Mouse (Mus musculus) G1E (cell line): ENCODE measurements around the gene Oxgr1. TPM values are rescaled to one million over a fixed set of nuclear protein-coding genes. Genes with fewer than 3 reads are reported as not detected.
"Not testable (repeated sequence)": the region's sequence is repeated elsewhere in the genome, so short reads cannot be mapped to it uniquely, and the experiment has no call there.

Source experiments
- ATAC-seq: 2 replicates; pipeline ENCODE4 v1.8.0; 2016; ENCODE audit warnings: mild to moderate bottlenecking; ENCODE audit not compliant: insufficient number of reproducible peaks, poor library complexity, low FRiP score, severe bottlenecking; ENCODE audit errors: extremely low read depth
- DNase-seq: peaks from one replicate; pipeline ENCODE4 v3.0.0; 2012; ENCODE audit warnings: low spot score
- H3K27me3 ChIP-seq: 2 replicates; pipeline ENCODE4 v1.6.1; 2012; ENCODE audit warnings: mild to moderate bottlenecking, low read length, inconsistent platforms; ENCODE audit not compliant: insufficient read depth
- H3K36me3 ChIP-seq: replicated peaks from 2 replicates; pipeline ENCODE3; 2012; ENCODE audit warnings: mild to moderate bottlenecking, inconsistent platforms
- H3K4me1 ChIP-seq: 2 replicates; pipeline ENCODE4 v1.6.1; 2012; ENCODE audit warnings: low read depth, low read length, inconsistent platforms, mixed read lengths; ENCODE audit not compliant: insufficient read depth
- H3K4me3 ChIP-seq: 2 replicates; pipeline ENCODE4 v1.5.1; 2012; ENCODE audit warnings: low read depth, mild to moderate bottlenecking, inconsistent platforms, low read length, moderate library complexity, mixed read lengths
- H3K9me3 ChIP-seq: replicated peaks from 2 replicates; pipeline ENCODE4 v1.6.1; 2012; ENCODE audit warnings: inconsistent platforms
- CTCF ChIP-seq: IDR thresholded peaks from 2 replicates; pipeline ENCODE4 v1.5.1; 2012; ENCODE audit warnings: low read depth, low read length, inconsistent platforms, mixed read lengths
- GATA1 ChIP-seq: IDR thresholded peaks from 2 replicates; pipeline ENCODE4 v1.6.1; 2012; ENCODE audit warnings: borderline replicate concordance, low read length, inconsistent platforms, mixed read lengths
- GATA2 ChIP-seq: IDR thresholded peaks from 2 replicates; pipeline ENCODE4 v1.6.1; 2012; ENCODE audit warnings: low read depth, low read length, inconsistent platforms, borderline replicate concordance
- POLR2AphosphoS5 ChIP-seq: IDR thresholded peaks from 2 replicates; pipeline ENCODE4 v1.6.1; 2012; ENCODE audit warnings: low read depth, low read length, inconsistent platforms; ENCODE audit not compliant: insufficient replicate concordance
- TAL1 ChIP-seq: conservative IDR thresholded peaks from 2 replicates; pipeline ENCODE4 v1.6.1; 2012; ENCODE audit warnings: low read depth, low read length, inconsistent platforms, mixed read lengths
- polyA plus RNA-seq: library from polyadenylated mRNA; stranded (reverse); fragments of >175 nt; gene quantifications from 2 replicates; pipeline ENCODE4 v1.2.3, GENCODE M21; 2012
- total RNA-seq, 2 experiments: library from RNA; stranded (forward) in 1 of 2; stranded (reverse) in 1 of 2; fragments of 200-1000 nt in 1 of 2; fragments of >200 nt in 1 of 2; fragmentation: Nextera tagmentation in 1 of 2; gene quantifications; 2 replicates each; pipeline ENCODE4 v1.2.3; 2014 to 2017

The Oxgr1 gene
- total and polyA plus RNA-seq, 3 experiments, result 0.16 TPM; not detected in 2

DNA sequence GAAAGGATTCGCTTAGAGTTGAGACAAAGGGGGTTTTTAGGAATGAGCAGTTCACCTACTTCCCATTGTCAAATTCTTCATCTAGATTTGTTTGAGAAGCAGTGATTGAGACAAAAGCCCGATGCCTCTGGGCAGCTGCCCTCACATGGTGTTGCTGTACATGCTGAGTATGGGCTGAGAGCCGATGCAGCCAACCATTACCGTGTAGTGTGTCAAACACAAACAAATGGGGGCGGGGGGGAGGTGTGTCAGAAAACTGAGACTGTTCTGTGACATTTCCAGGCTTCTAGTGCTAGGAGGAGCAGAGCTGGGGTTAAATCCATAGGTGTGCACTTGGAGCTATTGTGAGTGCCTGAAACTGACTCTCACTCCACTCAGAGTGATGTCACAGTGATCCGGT, 55.5 kb downstream of the Oxgr1 start:
- DNase-seq, result no peak
- ATAC-seq, result no peak
- no peak overlapping the region for H3K4me3 ChIP-seq
- H3K9me3 ChIP-seq, result peaks cover 61% of the 10 kb centered on the region
- TF ChIP-seq POLR2AphosphoS5 (no peak), TAL1 (no peak)
- no peaks in the 10 kb centered on the region for H3K4me1 ChIP-seq
- no peaks in the 10 kb centered on the region for H3K27me3 ChIP-seq
- H3K36me3 ChIP-seq, result no peaks in the 10 kb centered on the region

DNA sequence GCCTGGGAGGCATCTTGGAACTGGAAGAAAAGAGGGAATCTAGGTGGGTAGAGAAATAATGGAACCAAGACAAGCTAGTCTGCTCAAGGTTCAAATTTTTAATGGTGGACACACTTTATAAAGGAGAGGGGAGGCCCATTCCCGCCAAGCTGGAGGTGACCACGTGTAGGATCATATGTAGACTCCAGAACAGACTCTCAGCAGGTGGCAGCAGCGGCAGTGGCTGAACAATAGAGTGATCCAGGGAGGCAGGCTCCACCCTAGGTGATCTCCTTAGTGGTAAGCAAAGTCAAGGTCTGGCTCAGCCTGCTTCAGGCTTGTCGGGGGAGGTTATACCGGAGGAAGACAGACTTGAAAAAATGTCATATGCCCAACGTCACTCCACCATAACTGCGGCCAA, 55.9 kb downstream of the Oxgr1 start:
- not testable (repeated sequence) for H3K27me3 ChIP-seq, DNase-seq

DNA sequence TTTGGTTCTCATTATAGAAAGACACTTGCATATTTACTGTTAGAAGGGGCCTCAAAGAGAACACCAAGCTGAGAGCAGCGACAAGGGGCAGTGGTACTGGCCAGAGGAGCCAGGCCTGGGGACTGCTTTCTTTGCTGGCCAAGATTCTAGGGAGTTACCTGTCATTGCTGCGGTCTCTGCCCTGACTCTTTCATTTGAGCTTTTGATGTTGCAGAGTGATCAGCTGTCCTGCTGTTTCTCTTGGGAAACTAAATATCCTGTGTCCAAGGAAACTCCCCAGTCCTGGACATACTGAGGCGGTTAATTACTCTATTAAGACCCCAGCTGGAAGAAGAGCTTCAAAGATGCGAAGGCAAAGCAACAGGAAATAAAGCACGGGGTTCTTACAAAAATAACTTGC, 60.9 kb downstream of the Oxgr1 start:
- no peak for ATAC-seq
- no peaks in the 10 kb centered on the region for H3K4me1 ChIP-seq
- TF ChIP-seq CTCF (no peak), GATA2 (no peak), GATA1 (no peak), TAL1 (no peak), POLR2AphosphoS5 (no peak)
- H3K9me3 ChIP-seq, result peaks cover 60% of the 10 kb centered on the region
- DNase-seq, result no peak
- H3K36me3 ChIP-seq, result no peaks in the 10 kb centered on the region
- H3K4me3 ChIP-seq, result no peak overlapping the region
- no peaks in the 10 kb centered on the region for H3K27me3 ChIP-seq

More for the DNA sequence above, 55.9 kb downstream of the Oxgr1 start:
- ATAC-seq, H3K4me1 ChIP-seq, H3K4me3 ChIP-seq, H3K36me3 ChIP-seq: not testable (repeated sequence)
- peaks cover 58% of the 10 kb centered on the region for H3K9me3 ChIP-seq

DNA sequence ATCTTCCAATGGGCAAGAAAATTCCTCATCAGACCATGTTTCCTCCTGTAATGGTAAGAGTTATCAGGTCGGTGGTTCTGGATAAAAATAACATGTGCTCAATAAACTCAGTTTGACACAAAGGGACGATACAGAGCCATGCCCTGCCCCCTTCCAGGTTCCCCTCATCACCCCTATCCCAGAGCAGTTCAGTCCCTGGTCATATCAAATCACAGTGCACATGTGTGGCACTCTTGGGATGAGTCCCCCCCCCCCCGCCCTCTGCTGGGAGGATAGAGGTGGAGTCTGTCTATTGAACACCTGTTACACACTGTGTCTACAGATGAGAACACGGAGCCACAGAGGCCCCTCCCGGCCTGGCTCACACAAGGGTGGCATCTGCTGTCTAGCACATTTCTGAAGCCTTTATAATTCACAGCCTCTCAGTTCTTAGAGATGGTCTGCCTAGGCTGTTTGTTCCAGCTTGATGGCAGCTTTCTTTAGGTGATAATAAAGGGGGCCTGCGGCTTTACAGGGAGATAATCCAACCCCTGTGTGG, 61.5 kb downstream of the Oxgr1 start:
- no peak for TF ChIP-seq POLR2AphosphoS5
- TF ChIP-seq CTCF, result no peak
- TF ChIP-seq TAL1, result no peak
- no peak for TF ChIP-seq GATA2
- TF ChIP-seq GATA1, result no peak
- ATAC-seq (no peak), DNase-seq (no peak)
- Histone ChIP-seq H3K4me1 (no peaks in the 10 kb centered on the region), H3K9me3 (peaks cover 54% of the 10 kb centered on the region), H3K4me3 (no peak overlapping the region), H3K36me3 (no peaks in the 10 kb centered on the region), H3K27me3 (no peaks in the 10 kb centered on the region)

Other genes starting within 250 kb of the Oxgr1 start
- 140 and 158 TPM in 2 replicates for gene Mbnl2, start 233.2 kb upstream of the Oxgr1 start, total RNA-seq (2014; fragmentation: Nextera tagmentation)
- gene Mbnl2, start 233.2 kb upstream of the Oxgr1 start, total RNA-seq (2017), result 67.0 and 70.1 TPM in 2 replicates
- 24.4 TPM in 2 replicates for gene Mbnl2, start 233.2 kb upstream of the Oxgr1 start, polyA plus RNA-seq